Mouse (Mus musculus): ENCODE measurements around the gene Has1. TPM values are rescaled to one million over a fixed set of nuclear protein-coding genes. Genes with fewer than 3 reads are reported as not detected.
A peak's percentile ranks its signal among the peaks of the same experiment; 100 is the strongest.

Has1 gene
- total RNA-seq (2014; fragmentation: Nextera tagmentation) = not detected in 2 replicates
- total RNA-seq (2017) = not detected in 2 replicates

- no peak for ATAC-seq (replicated peaks; ENCODE audit: poor library complexity, severe bottlenecking)
Measured at GRCm38 (mm10) chr17:17855064-17855838, at the start of gene Has1. Gene Has1 (minus strand): TSS chr17:17855205.

GRCm38 (mm10) chr17:17900768-17901167 is 45.8 kb upstream of the Has1 start:
- peak; percentile 86 for ATAC-seq (replicated peaks; ENCODE audit: poor library complexity, severe bottlenecking)

GRCm38 (mm10) chr17:17899268-17899667 is 44.3 kb upstream of the Has1 start:
- no peak for ATAC-seq (replicated peaks; ENCODE audit: poor library complexity, severe bottlenecking)

GRCm38 (mm10) chr17:17896039-17896438 is 41.0 kb upstream of the Has1 start:
- peak; percentile 67 for ATAC-seq (replicated peaks; ENCODE audit: poor library complexity, severe bottlenecking)

- ATAC-seq (replicated peaks; ENCODE audit: poor library complexity, severe bottlenecking) = peak; percentile 83
Measured at GRCm38 (mm10) chr17:17889732-17890425, 34.9 kb upstream of the Has1 start.

- ATAC-seq (replicated peaks; ENCODE audit: poor library complexity, severe bottlenecking) = peak; percentile 21
Measured at GRCm38 (mm10) chr17:17887774-17888248, 32.8 kb upstream of the Has1 start, which contains the start of the genes Fpr2 and Fpr3. Gene Fpr2 (plus strand): TSS chr17:17887824. Gene Fpr3 (plus strand): TSS chr17:17887852.

- no peak for ATAC-seq (replicated peaks; ENCODE audit: poor library complexity, severe bottlenecking)
Measured at GRCm38 (mm10) chr17:17883840-17884239, 28.8 kb upstream of the Has1 start, which contains the start of gene Fpr1. Gene Fpr1 (minus strand): TSS chr17:17883940.

- ATAC-seq (replicated peaks; ENCODE audit: poor library complexity, severe bottlenecking) = peak; percentile 36
Measured at GRCm38 (mm10) chr17:17882672-17883071, 27.7 kb upstream of the Has1 start.

- ATAC-seq (replicated peaks; ENCODE audit: poor library complexity, severe bottlenecking) = no peak
Measured at GRCm38 (mm10) chr17:17879347-17879746, 24.3 kb upstream of the Has1 start.

- ATAC-seq (replicated peaks; ENCODE audit: poor library complexity, severe bottlenecking) = peak; percentile 85
Measured at GRCm38 (mm10) chr17:17871697-17872096, 16.7 kb upstream of the Has1 start.

GRCm38 (mm10) chr17:17870892-17871550 is 16.0 kb upstream of the Has1 start:
- ATAC-seq (replicated peaks; ENCODE audit: poor library complexity, severe bottlenecking) = peak; percentile 34; the same call in 1 of the 2 replicates

- ATAC-seq (replicated peaks; ENCODE audit: poor library complexity, severe bottlenecking) = peak; percentile 13; the same call in 1 of the 2 replicates
Measured at GRCm38 (mm10) chr17:17866801-17867469, 11.9 kb upstream of the Has1 start.

- ATAC-seq (replicated peaks; ENCODE audit: poor library complexity, severe bottlenecking) = peak; percentile 84
Measured at GRCm38 (mm10) chr17:17865168-17865567, 10.2 kb upstream of the Has1 start.

GRCm38 (mm10) chr17:17862360-17862759 is 7.4 kb upstream of the Has1 start:
- ATAC-seq (replicated peaks; ENCODE audit: poor library complexity, severe bottlenecking) = no peak

GRCm38 (mm10) chr17:17860110-17860509 is 5.1 kb upstream of the Has1 start:
- ATAC-seq (replicated peaks; ENCODE audit: poor library complexity, severe bottlenecking) = peak; percentile 74

- no peak for ATAC-seq (replicated peaks; ENCODE audit: poor library complexity, severe bottlenecking)
Measured at GRCm38 (mm10) chr17:17857446-17857845, 2.4 kb upstream of the Has1 start.

GRCm38 (mm10) chr17:17856612-17857011 is 1.6 kb upstream of the Has1 start:
- no peak for ATAC-seq (replicated peaks; ENCODE audit: poor library complexity, severe bottlenecking)

GRCm38 (mm10) chr17:17849906-17850712 is 4.9 kb downstream of the Has1 start:
- peak; percentile 15; the same call in 1 of the 2 replicates for ATAC-seq (replicated peaks; ENCODE audit: poor library complexity, severe bottlenecking)

- no peak for ATAC-seq (replicated peaks; ENCODE audit: poor library complexity, severe bottlenecking)
Measured at GRCm38 (mm10) chr17:17848988-17849387, 6.0 kb downstream of the Has1 start.
